Mouse (Mus musculus) limb, embryonic 12.5 days (tissue): Measurements from ENCODE around the gene Procr. TPM values are rescaled to one million over a fixed set of nuclear protein-coding genes. Genes with fewer than 3 reads are reported as not detected.

Experiments used
- ATAC-seq: fragments of 200-750 bp; cut with Nextera tagmentation; 2 replicates; pipeline ENCODE4 v1.8.0; 2017; ENCODE audit warnings: low read depth, moderate TSS enrichment; ENCODE audit not compliant: insufficient number of reproducible peaks, insufficient read depth, low FRiP score, low TSS enrichment
- H3K27ac ChIP-seq: fragments of 300-500 bp; sonication (generic); 2 replicates; pipeline ENCODE4 v1.5.1; 2016; ENCODE audit warnings: mild to moderate bottlenecking, moderate library complexity
- H3K27me3 ChIP-seq: fragments of 300-500 bp; sonication (generic); 2 replicates; pipeline ENCODE4 v1.6.1; 2016; ENCODE audit warnings: mild to moderate bottlenecking, moderate library complexity
- H3K36me3 ChIP-seq: fragments of 300-500 bp; sonication (generic); 2 replicates; pipeline ENCODE4 v1.6.1; 2016; ENCODE audit warnings: mild to moderate bottlenecking, moderate library complexity
- H3K4me1 ChIP-seq: fragments of 300-500 bp; sonication (generic); replicated peaks from 2 replicates; pipeline ENCODE4 v1.6.1; 2016
- H3K4me2 ChIP-seq: fragments of 300-500 bp; sonication (generic); 2 replicates; pipeline ENCODE4 v1.6.1; 2016; ENCODE audit warnings: mild to moderate bottlenecking, moderate library complexity
- H3K4me3 ChIP-seq: fragments of 300-500 bp; sonication (generic); replicated peaks from 2 replicates; pipeline ENCODE4 v1.5.1; 2016; ENCODE audit warnings: mild to moderate bottlenecking
- H3K9ac ChIP-seq: fragments of 300-500 bp; sonication (generic); replicated peaks from 2 replicates; pipeline ENCODE4 v1.6.1; 2016; ENCODE audit warnings: mild to moderate bottlenecking, moderate library complexity
- H3K9me3 ChIP-seq: fragments of 300-500 bp; sonication (generic); 2 replicates; pipeline ENCODE4 v1.6.1; 2016; ENCODE audit warnings: mild to moderate bottlenecking, moderate library complexity
- WGBS: fragments of 180-500 bp; shearing (Covaris S2); methylation state at CpG from one replicate; pipeline ENCODE4 v1.1.7; 2016; 5-methylcytosine and 5-hydroxymethylcytosine counted together
- polyA plus RNA-seq: library from polyadenylated mRNA; unstranded; fragments of >200 nt; fragmentation: Nextera tagmentation; extraction: Ambion mirVana; gene quantifications from 2 replicates; pipeline ENCODE4 v1.2.1, GENCODE M21; 2016

The Procr gene
- polyA plus RNA-seq = 3.5 and 4.1 TPM in 2 replicates

DNA sequence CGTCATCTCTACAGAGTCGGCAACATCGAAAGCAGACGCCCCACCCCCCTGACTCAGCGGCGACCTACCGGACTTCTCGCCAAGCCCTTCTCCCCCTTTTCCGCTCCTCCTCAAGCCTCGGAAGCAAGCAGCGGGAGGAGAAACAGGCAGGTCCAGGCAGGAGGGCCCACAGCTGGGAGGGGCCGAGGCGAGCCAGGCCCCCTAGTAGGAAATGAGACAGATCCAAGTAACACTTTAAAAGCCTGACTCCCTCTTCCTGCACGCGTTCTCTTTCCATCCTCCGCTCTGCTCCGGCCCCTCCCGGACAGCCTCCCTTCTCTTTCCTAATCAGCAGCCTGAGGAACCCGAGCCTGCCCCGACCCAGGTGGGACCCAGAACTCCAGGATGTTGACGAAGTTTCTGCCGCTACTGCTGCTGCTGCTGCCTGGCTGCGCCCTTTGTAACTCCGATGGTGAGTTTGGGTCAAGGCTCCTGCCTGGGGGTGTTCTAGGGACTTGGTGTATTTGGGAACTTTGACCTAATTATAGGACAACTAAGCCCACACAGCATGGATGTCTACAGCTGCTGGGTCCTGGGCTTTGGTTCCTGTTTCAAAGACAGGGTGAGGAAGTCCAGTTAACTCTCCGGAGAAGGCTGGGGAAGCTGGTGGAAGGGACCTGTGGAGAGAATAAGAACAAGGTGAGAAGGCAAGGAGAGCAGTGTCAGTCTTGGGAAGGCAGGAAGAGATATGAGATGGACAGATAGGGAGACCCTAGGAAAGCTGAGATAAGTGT lies at the start of gene Procr:
Procr (plus strand) TSS at position 104 of the 773 bp plus-strand sequence.
- peak within 1 kb of the TSS; percentile 59 for H3K9ac ChIP-seq
- H3K27ac ChIP-seq = no peak within 1 kb of the TSS
- H3K27me3 ChIP-seq = peaks cover 21% of the 10 kb centered on the region; the same call in 1 of the 2 replicates
- no peaks in the 10 kb centered on the region for H3K9me3 ChIP-seq
- H3K4me2 ChIP-seq = peak within 1 kb of the TSS; percentile 78
- H3K36me3 ChIP-seq = no peaks in the 10 kb centered on the region
- H3K4me1 ChIP-seq = peaks cover 9% of the 10 kb centered on the region; the same call in 1 of the 2 replicates
- WGBS = 2% methylated on average over 25 of the region's 25 CpGs
- H3K4me3 ChIP-seq = peak within 1 kb of the TSS; percentile 42
- ATAC-seq = 0 out of 2 replicates have a peak, but pooled peaks have one; percentile 47

GRCm38 (mm10) chr2:155701399-155701919 lies 49.5 kb upstream of the Procr start:
- Histone ChIP-seq H3K4me2 (no peak overlapping the region), H3K9me3 (no peaks in the 10 kb centered on the region), H3K27ac (no peak overlapping the region), H3K4me1 (no peaks in the 10 kb centered on the region), H3K27me3 (no peaks in the 10 kb centered on the region), H3K9ac (no peak overlapping the region), H3K36me3 (peaks cover 42% of the 10 kb centered on the region), H3K4me3 (no peak overlapping the region)
- no peak for ATAC-seq
- 93% methylated on average over 19 of the region's 19 CpGs for WGBS

DNA sequence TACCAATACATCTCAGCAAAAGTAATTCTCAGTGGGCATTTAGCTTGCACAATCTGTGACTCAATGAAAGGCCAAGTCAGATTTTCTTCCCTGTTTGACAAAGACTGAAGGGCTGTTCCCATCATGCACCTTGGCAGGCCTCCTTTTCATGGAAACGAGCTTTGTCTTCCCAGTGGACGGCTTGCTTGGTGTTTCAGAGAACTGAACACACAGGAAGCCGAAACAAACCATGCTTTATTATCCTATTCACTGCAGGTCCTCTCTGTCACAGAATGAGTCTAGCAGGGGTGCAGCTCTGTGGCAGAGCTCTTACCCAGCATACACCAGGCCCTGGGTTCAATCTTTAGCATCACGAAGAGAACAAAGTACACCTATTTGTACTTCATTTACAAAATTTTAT lies 47.3 kb upstream of the Procr start:
- no peak overlapping the region for H3K9ac ChIP-seq
- ATAC-seq = no peak
- H3K4me1 ChIP-seq = no peaks in the 10 kb centered on the region
- H3K4me2 ChIP-seq = no peak overlapping the region
- H3K27me3 ChIP-seq = no peaks in the 10 kb centered on the region
- no peaks in the 10 kb centered on the region for H3K9me3 ChIP-seq
- H3K4me3 ChIP-seq = no peak overlapping the region
- no peak overlapping the region for H3K27ac ChIP-seq
- peaks cover 51% of the 10 kb centered on the region for H3K36me3 ChIP-seq
- whole genome bisulfite sequencing = 74% methylated on average over 4 of the region's 4 CpGs

DNA sequence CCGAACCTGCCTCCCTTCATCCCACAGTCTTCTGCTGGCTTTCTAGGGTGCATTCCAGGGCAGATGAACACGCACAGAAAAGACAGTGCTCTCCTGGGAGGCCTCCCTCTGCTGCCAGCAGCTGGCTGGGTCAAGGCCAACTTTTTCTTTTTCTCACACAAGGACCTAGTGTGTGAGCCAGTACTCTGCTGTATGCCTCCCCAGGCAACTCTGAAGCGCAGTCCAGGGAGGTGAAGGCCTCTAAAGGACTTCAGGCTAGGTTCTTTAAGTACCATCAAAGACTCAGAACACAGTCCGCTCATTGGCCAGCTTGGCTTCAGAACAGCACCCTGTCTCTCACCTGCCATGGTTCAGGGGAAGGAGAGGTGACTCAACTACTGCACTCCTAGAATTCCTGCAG lies 43.7 kb upstream of the Procr start:
- no peaks in the 10 kb centered on the region for H3K4me1 ChIP-seq
- H3K9ac ChIP-seq = no peak overlapping the region
- H3K4me3 ChIP-seq = no peak overlapping the region
- H3K27me3 ChIP-seq = no peaks in the 10 kb centered on the region
- peaks cover 66% of the 10 kb centered on the region for H3K36me3 ChIP-seq
- H3K27ac ChIP-seq = no peak overlapping the region
- no peak for ATAC-seq
- 92% methylated on average over 4 of the region's 4 CpGs for WGBS
- H3K4me2 ChIP-seq = no peak overlapping the region
- H3K9me3 ChIP-seq = no peaks in the 10 kb centered on the region

- Histone ChIP-seq H3K9me3 (no peaks in the 10 kb centered on the region), H3K36me3 (peaks cover 67% of the 10 kb centered on the region), H3K4me3 (no peak overlapping the region), H3K27me3 (no peaks in the 10 kb centered on the region), H3K9ac (peak overlapping the region; percentile 23; the same call in 1 of the 2 replicates), H3K4me1 (no peaks in the 10 kb centered on the region), H3K27ac (no peak overlapping the region), H3K4me2 (no peak overlapping the region)
- ATAC-seq = no peak
- WGBS = 88% methylated on average over 11 of the region's 11 CpGs
Measured at GRCm38 (mm10) chr2:155710557-155710956, 40.4 kb upstream of the Procr start.

DNA sequence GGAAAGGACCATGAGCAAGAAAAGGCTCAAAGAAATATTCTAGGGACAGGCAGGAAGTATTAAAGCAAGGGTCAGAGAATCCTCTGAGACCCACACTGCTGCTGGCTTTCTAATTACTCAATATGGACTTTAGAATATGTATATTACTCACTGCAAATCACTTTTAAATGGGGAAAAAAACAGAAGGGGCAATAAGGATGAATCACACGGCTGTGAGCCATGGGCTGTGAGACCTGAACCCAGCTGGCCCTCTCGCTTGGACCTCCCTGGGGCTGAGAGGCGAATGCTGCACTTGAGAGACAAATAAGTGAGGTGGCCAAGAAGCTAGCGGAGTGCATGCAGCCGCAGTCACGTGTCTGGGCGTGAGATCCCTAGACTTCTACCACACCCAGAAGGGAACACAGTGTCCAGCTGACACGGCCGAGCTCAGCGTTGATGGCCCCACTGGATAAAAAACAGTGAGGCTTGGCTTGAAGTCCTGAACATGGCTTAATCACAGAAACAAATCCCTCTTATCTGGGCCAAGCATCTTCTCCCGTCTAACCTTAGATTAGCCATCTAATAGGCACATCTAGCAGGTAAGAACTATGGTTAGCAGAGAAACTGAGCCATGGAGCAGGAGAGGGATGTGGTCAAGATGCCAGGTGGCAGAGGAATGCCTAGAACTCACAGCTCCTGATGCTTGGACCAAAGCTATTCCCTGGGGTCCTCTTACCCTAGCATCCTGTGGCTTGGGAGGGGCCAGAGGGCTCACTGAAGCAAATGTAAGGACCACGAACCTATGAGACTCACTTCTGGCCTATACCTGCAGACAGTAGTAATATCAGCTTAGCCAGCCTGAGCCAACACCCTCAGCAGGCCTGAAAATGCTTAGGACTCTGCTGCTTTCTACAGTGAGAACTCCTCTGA lies 33.6 kb upstream of the Procr start:
- ATAC-seq = no peak
- H3K36me3 ChIP-seq = peaks cover 57% of the 10 kb centered on the region

DNA sequence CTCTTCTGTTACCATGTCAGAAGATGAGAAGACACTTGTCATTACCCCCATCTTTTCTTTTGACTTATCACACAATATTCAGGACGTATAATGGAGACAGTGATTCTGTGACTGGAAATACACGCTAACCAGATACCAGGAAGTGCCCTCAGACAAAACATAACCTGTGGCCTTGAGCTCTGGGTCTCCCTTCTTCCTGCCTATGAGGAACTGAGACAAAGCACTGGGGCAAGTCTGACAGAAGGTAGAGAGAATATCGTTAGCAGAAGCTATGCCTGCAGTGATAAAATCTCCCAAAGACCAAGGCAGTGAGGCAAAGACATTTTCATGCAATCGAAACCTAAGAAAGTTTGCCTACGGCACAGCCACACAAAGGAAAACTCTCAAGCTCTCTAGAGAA lies 30.3 kb upstream of the Procr start:
- Histone ChIP-seq H3K27ac (no peak overlapping the region), H3K36me3 (peaks cover 37% of the 10 kb centered on the region), H3K4me1 (no peaks in the 10 kb centered on the region), H3K27me3 (no peaks in the 10 kb centered on the region), H3K4me2 (no peak overlapping the region), H3K4me3 (no peak overlapping the region), H3K9me3 (no peaks in the 10 kb centered on the region), H3K9ac (no peak overlapping the region)
- 91% methylated on average over 5 of the region's 5 CpGs for WGBS
- no peak for ATAC-seq

More for the DNA sequence above, 33.6 kb upstream of the Procr start:
- Histone ChIP-seq H3K4me3 (no peak overlapping the region), H3K4me2 (no peak overlapping the region), H3K27ac (no peak overlapping the region), H3K9ac (no peak overlapping the region), H3K9me3 (no peaks in the 10 kb centered on the region), H3K4me1 (no peaks in the 10 kb centered on the region), H3K27me3 (no peaks in the 10 kb centered on the region)
- WGBS = 83% methylated on average over 12 of the region's 12 CpGs

GRCm38 (mm10) chr2:155724036-155724435 lies 26.9 kb upstream of the Procr start:
- H3K9ac ChIP-seq = no peak overlapping the region

GRCm38 (mm10) chr2:155724526-155724925 lies 26.4 kb upstream of the Procr start:
- Histone ChIP-seq H3K27ac (no peak overlapping the region), H3K9ac (no peak overlapping the region), H3K27me3 (no peaks in the 10 kb centered on the region), H3K4me3 (no peak overlapping the region), H3K36me3 (peaks cover 11% of the 10 kb centered on the region), H3K4me1 (peaks cover 7% of the 10 kb centered on the region), H3K4me2 (no peak overlapping the region), H3K9me3 (no peaks in the 10 kb centered on the region)
- WGBS = 85% methylated on average over 6 of the region's 6 CpGs
- no peak for ATAC-seq

More at GRCm38 (mm10) chr2:155724036-155724435, 26.9 kb upstream of the Procr start:
- Histone ChIP-seq H3K27ac (no peak overlapping the region), H3K4me3 (no peak overlapping the region), H3K36me3 (peaks cover 16% of the 10 kb centered on the region), H3K27me3 (no peaks in the 10 kb centered on the region), H3K9me3 (no peaks in the 10 kb centered on the region), H3K4me2 (no peak overlapping the region), H3K4me1 (peaks cover 7% of the 10 kb centered on the region)
- 72% methylated on average over 5 of the region's 5 CpGs for WGBS
- no peak for ATAC-seq

- Histone ChIP-seq H3K27ac (no peak overlapping the region), H3K4me1 (peaks cover 7% of the 10 kb centered on the region), H3K4me2 (no peak overlapping the region), H3K9ac (no peak overlapping the region), H3K36me3 (peaks cover 8% of the 10 kb centered on the region; the same call in 1 of the 2 replicates), H3K9me3 (no peaks in the 10 kb centered on the region), H3K27me3 (no peaks in the 10 kb centered on the region), H3K4me3 (no peak overlapping the region)
- ATAC-seq = no peak
- WGBS = 87% methylated on average over 7 of the region's 7 CpGs
Measured at GRCm38 (mm10) chr2:155726302-155726701, 24.6 kb upstream of the Procr start.
